Mouse (Mus musculus): ENCODE measurements around the gene Atxn1.
A peak's percentile ranks its signal among the peaks of the same experiment; 100 is the strongest.

The Atxn1 gene

DNA sequence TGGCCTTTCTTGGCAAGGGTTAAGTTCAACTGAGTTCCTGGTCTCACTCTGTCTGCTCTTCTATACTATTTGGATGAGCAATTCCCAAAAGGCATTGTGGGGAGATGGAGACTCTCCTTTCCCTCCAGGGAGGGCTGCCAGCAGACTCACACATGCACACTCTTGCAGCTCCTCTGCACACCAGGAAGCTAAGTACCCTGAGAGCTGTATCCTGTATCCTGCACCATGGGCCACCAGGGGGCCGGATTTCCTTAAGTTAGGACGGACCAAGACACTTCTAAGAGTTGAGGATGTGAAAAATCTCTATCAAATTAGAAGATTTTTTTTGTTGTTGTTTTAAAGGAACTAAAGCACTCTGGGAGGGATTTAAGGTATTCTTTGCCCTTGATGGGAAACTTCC, 387.0 kb downstream of the Atxn1 start:
- no peak for DNase-seq (ENCODE audit: low spot score)

- no peak for DNase-seq (ENCODE audit: low spot score)
These were observed 387.4 kb downstream of the Atxn1 start for GRCm38 (mm10) chr13:45577366-45577765.

GRCm38 (mm10) chr13:45576185-45576584, 388.6 kb downstream of the Atxn1 start:
- DNase-seq (ENCODE audit: low spot score): no peak

DNA sequence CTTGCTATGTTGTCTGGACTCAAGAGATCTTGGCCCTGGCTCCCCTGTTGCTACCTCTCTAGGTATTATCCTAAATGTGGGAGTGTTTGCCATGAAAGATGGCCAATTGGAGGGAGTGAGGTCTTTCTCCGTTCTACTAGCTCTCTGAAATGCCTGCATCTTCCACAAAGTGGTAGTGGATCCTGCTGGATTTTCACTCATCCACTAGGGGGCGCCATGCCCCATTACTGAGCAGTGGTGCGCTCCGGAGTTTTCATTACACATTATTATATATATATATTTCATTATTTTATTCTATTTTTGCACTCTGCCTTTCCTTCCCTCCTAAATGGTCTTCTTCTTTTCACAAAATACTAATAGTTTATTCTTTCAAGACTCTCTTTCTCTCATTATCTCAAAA, 392.0 kb downstream of the Atxn1 start:
- peak; percentile 67 for DNase-seq (ENCODE audit: low spot score)

- DNase-seq (ENCODE audit: low spot score): peak; percentile 88
These were observed 393.0 kb downstream of the Atxn1 start for GRCm38 (mm10) chr13:45571795-45572262.

DNA sequence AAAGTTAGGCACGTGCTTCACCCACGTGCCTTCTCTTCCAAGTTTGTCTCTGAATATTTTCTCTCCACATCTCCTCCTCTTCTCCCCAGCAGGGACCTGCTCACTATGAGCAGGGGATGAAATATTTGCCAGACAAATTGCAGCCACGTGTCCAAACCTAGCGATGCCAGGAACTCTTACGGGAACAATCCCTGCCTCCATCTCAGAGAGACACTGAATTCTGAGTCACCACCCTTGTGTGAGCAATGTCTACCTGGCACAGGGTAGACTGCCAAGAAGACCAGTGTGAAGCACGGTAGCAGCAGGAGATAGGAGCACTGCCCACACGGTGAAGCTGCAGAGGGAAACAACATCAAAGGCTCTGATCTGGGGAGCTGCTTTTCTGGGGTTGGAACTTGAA, 394.9 kb downstream of the Atxn1 start:
- DNase-seq (ENCODE audit: low spot score): no peak

GRCm38 (mm10) chr13:45564946-45565345, 399.9 kb downstream of the Atxn1 start:
- no peak for DNase-seq (ENCODE audit: low spot score)

GRCm38 (mm10) chr13:45562011-45562410, 402.8 kb downstream of the Atxn1 start:
- DNase-seq (ENCODE audit: low spot score): no peak

DNA sequence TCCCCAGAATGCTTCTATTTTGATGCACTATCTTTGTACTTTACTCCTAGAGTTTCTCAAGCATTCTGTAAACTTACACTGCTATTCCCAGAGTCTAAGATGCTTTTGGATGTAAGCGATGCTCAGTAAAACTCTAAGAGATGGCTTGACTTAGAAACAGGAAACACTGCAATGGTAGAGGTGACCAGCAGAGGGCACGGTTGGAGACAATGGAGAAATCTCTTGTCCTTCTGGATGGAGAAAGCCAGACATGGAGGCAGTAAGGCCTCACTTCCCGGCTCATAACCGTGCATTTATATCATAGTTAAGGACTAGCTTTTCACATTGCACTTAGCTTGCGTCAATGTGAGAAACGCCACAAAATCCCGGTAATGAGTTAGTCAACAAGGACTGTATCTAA, 404.3 kb downstream of the Atxn1 start:
- DNase-seq (ENCODE audit: low spot score): no peak

GRCm38 (mm10) chr13:45559258-45559657, 405.6 kb downstream of the Atxn1 start:
- no peak for DNase-seq (ENCODE audit: low spot score)

GRCm38 (mm10) chr13:45558367-45558766, 406.4 kb downstream of the Atxn1 start:
- no peak for DNase-seq (ENCODE audit: low spot score)

DNA sequence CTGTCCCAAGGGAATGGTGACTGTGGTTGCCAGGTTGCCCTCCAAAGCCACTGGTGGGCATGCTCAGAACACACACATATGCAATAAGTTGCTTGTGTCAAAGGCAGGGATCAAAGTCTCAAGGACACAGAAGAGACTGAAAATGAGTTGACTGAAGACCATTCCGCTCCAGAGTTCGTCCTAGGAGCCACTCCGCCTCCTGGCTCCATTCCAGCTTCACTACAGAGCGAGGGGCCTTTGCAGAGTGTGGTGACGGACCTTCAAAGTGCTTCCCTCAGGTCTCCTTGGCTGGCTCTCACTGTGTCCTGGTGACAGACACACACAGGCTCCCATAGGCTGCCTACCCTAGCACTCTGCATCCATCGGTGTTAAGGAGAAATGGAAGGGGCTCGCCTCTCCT, 411.1 kb downstream of the Atxn1 start:
- no peak for DNase-seq (ENCODE audit: low spot score)

DNA sequence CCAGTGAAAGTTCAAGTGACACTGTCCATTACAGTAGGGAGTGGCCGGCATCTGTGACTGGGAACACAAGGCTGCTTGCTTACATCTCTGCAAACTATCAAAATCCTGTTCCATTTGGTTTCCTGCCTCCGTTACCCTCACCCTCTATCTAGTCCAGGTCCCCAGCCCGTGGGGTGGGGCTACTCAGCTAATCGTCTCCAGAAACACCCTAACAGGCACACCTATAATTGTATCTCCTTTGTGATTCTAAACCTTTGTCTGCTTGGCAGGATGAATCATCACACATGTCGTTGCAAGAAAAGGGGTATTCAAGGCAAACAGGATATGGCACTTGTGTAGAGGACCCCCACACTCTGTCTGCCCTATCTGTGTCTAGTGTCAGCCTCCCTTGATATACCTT, 417.3 kb downstream of the Atxn1 start:
- DNase-seq (ENCODE audit: low spot score): peak; percentile 65

GRCm38 (mm10) chr13:45546946-45547345, 417.9 kb downstream of the Atxn1 start:
- DNase-seq (ENCODE audit: low spot score): peak; percentile 86

GRCm38 (mm10) chr13:45545974-45546373, 418.8 kb downstream of the Atxn1 start:
- DNase-seq (ENCODE audit: low spot score): peak; percentile 96

GRCm38 (mm10) chr13:45539205-45539568, 425.6 kb downstream of the Atxn1 start:
- peak; percentile 64 for DNase-seq (ENCODE audit: low spot score)

- DNase-seq (ENCODE audit: low spot score): no peak
These were observed 426.1 kb downstream of the Atxn1 start for GRCm38 (mm10) chr13:45538532-45539204.

DNA sequence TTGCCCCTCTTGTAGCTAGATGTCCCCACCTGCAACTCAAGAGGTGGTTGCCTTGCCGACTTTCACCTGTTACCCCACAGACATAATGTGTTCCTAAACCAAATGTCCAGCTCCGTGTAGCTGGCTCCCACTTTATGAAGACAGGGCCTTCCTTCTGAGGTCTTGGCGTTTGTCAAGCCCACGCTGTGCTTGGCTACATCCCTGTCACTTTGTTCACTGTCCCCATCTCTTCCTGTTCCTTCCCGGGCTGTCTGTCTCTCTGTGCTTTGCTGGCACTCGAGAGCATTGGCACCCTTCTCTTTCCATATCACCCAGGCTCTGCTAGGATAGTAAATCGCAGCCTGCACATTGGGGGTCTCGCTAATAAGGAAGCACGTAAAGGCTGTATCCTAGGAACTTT, 426.7 kb downstream of the Atxn1 start:
- DNase-seq (ENCODE audit: low spot score): no peak

- DNase-seq (ENCODE audit: low spot score): no peak
These were observed 427.7 kb downstream of the Atxn1 start for GRCm38 (mm10) chr13:45537110-45537509.

GRCm38 (mm10) chr13:45535731-45536453, 428.9 kb downstream of the Atxn1 start:
- no peak for DNase-seq (ENCODE audit: low spot score)

DNA sequence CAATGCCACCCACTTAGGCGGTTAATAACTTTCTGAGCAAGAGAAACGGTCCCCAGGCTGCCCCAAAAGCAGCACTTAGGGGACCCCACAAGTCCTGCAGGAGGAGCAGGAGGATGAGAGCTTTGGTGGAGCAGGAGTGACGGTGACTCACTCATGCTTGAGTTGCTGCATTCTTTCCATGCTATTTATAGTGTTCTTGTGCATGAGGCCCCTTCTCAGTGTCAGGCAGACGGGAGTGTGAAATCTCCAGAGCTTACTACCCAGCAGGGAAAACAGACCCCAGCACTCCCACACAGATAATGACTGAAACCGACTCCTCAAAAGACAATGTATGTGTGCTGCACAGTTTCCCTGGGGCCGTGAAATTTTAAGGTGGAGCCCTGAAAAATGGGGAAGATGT, 434.1 kb downstream of the Atxn1 start:
- no peak for DNase-seq (ENCODE audit: low spot score)

GRCm38 (mm10) chr13:45528787-45529186, 436.0 kb downstream of the Atxn1 start:
- DNase-seq (ENCODE audit: low spot score): no peak

GRCm38 (mm10) chr13:45527232-45527964, 437.4 kb downstream of the Atxn1 start:
- DNase-seq (ENCODE audit: low spot score): peak; percentile 89
